Mouse (Mus musculus) urinary bladder, postnatal 10 days (tissue): Measurements from ENCODE around the gene Fv1.
"Not testable (repeated sequence)": the region's sequence is repeated elsewhere in the genome, so short reads cannot be mapped to it uniquely, and the experiment has no call there.

ENCODE experiments used
- DNase-seq: peaks from one replicate; pipeline ENCODE4 v3.0.0; 2022; ENCODE audit warnings: low spot score

The Fv1 gene

GRCm38 (mm10) chr4:147868450-147869031, at the start of gene Fv1, which contains the start of gene Miip:
Gene Fv1, plus strand, starts transcription at chr4:147868979.
Gene Miip, minus strand, starts transcription at chr4:147868816.
- DNase-seq: peak; percentile 56

- not testable (repeated sequence) for DNase-seq
Measured at GRCm38 (mm10) chr4:147819659-147820058, 49.1 kb upstream of the Fv1 start.

GRCm38 (mm10) chr4:147821414-147821813, 47.4 kb upstream of the Fv1 start:
- not testable (repeated sequence) for DNase-seq

GRCm38 (mm10) chr4:147824389-147824788, 44.4 kb upstream of the Fv1 start:
- no peak for DNase-seq

- not testable (repeated sequence) for DNase-seq
Measured at GRCm38 (mm10) chr4:147839282-147839681, 29.5 kb upstream of the Fv1 start.

DNA sequence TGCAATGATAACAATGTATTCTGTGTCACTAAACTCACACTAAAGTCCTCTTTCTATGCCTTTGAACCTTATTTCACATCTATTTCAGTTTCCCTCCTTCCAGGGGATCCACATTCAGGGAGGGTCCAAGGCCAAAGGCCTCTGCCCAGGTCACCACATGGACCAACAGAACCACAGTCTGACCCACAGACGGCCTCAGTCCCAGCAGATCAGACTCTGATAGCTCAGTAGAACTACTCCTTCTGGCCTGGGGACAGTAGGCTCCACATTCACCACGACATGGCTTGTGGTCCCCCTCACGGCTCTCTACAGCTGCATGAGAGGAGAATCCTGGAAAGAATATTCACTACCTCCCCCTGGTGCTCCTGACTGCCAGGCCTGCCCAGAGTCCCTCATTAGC, 25.9 kb upstream of the Fv1 start:
- DNase-seq: no peak

DNA sequence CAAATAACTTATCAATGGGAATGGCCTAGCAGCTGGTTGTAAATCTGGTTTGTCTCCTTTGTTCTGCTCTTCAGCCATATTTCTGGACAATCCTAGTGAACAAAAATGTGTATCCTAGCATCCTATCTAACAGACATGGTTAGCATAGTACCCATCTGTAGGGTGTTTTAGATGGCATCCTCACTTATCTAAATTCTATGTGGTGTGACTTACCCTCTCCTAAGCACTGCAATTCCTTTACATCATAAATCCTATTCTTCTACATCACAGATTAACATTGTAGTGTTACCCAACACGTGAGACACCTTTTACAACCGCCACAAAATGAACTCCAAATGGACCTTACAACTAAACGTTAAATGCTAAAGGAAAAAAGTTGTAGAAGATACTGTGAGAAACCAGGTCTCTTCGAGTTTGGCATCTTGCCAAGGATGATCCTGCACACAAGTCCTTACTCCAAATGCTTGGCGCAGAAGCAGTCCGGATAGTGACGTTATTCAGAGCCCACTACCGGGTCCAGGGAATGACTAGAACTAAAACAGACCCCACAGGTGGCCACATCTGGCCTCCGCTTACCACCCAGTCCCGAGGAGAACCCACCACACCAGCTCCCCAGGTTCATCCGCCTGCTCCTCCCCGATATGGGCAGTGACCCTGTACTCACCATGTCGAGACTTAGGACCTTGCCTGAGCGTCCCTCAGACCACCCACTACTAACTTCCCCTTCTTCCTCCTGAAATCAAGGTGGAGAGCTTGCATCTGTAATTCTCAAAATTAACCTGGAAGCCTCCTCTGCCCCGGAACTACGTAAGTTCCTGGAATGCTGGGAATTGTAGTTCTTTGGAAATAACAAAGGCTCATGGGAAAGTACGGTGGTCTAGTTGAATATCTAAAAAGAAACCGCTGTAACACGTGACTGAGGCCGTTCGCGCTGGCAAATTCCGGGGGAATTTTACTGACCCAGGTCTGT, 20.9 kb upstream of the Fv1 start, which contains the start of gene Zfp933:
TSS of gene Zfp933 (minus strand) at position 753 of the 970 bp plus-strand sequence.
- no peak for DNase-seq

DNA sequence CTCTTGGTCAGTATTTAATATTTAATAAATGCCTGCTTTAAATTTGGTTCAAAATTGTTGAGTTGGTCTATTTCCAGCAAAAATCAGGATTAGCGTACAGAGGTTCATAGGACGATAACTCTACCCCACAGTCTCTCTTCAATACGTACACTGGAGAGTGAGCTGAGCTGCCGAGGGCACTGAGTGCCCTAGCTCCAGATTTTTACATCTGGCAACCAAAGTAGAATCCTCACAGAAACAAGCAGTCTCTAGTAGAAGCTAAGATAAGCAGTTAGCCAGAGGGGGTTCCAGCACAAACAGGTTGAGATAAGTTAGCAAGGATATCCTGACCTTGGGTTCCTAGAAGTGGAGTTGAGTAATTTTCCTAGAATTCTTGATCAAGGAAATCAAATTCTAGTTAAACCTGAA, 20.2 kb upstream of the Fv1 start:
- no peak for DNase-seq

DNA sequence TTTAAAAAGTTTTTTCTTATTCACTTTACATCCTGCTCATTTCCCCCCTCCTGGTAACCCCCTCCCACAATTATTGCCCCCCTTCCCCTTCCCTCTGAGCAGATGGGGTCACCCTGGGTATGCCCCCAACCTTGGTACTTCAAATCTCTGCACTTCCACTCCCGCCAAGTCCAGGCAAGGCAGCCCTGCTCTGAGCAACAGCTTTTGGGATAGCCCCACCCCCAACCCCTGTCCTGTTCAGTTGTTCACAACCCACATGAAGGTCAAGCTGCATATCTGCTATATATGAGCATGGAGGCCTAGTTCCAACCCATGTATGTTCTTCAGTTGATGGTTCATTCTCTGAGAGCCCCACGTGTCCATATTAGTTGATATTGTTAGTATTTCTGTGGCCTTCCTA, 18.0 kb upstream of the Fv1 start:
- DNase-seq: no peak

- no peak for DNase-seq
Measured at GRCm38 (mm10) chr4:147862051-147862450, 6.7 kb upstream of the Fv1 start.

GRCm38 (mm10) chr4:147865651-147866050, 3.1 kb upstream of the Fv1 start:
- DNase-seq: no peak

GRCm38 (mm10) chr4:147866056-147866455, 2.7 kb upstream of the Fv1 start:
- DNase-seq: no peak

GRCm38 (mm10) chr4:147866793-147867192, 2.0 kb upstream of the Fv1 start:
- not testable (repeated sequence) for DNase-seq

DNA sequence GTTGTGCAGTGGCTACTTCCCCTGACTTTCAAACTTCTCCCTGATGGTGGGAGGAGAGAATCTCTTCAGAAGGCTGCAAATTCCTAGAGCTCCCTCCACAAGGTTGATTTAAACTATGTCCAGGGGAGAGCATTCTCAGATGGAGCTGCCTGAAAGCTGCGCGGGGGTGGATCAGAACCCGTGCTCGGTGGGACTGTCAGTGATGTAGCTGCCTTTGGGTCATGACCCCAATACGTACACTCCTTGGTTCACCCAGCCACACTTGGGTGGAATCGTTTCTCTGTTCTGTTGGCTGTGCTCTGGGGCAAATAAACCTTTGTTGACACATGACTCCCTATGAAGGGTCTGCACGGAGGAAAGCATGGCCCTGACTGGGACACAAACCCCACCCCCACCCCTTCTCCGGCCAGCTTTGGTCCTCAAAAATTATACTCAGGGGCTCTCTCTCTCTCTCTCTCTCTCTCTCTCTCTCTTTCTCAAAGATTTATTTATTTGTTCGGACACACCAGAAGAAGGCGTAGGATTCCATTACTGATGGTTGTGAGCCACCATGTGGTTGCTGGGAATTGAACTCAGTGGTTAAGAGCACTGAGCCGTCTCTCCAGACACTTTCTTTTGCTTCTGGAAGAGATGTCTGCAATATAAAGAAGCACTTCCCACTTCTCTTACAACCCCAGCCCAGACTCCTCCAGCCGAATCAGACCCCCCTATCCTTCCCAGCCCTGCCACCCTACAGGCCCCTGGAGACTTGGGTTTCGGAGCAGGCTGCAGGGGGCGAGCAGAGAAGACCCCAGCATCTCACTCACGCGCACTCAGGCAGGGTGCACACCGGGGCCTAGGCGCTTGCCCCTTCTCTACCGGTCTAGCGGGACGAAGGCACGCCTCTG, 973 bp upstream of the Fv1 start:
- DNase-seq: no peak

DNA sequence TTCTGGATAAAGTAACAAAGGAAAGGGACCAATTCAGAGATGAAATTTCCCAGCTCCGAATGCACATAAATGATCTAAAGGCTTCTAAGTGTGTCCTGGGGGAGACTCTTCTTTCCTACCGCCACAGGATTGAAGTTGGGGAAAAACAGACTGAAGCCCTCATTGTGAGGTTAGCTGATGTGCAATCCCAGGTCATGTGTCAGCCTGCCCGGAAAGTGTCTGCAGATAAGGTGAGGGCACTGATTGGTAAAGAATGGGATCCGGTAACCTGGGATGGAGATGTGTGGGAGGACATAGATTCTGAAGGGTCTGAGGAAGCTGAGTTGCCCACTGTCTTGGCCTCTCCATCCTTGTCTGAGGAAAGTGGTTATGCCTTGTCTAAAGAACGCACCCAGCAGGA, 459 bp downstream of the Fv1 start:
- DNase-seq: no peak

- no peak for DNase-seq
Measured at GRCm38 (mm10) chr4:147875852-147876575, 7.2 kb downstream of the Fv1 start.

- no peak for DNase-seq
Measured at GRCm38 (mm10) chr4:147878537-147878936, 9.8 kb downstream of the Fv1 start.

DNA sequence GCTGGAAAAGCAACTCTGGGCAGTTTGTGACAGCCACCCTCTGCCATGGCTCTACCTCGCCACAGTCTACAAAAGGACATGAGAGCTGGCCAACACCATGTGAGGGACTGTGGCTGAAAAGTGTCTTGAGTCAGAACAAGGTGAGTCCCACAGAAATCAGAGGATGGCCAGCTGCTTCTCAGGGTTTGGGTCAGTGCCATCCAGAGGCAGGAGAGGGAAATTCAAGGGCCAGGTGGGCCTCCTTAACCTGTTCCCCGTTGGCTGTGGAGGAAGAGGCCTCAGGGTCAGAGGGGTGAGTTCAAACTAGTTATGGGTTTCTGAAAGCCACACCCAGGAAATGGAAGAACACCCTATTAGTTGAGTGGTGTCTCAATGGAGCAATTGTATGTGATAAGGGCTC, 10.7 kb downstream of the Fv1 start:
- no peak for DNase-seq

GRCm38 (mm10) chr4:147879865-147880264, 11.1 kb downstream of the Fv1 start:
- no peak for DNase-seq

DNA sequence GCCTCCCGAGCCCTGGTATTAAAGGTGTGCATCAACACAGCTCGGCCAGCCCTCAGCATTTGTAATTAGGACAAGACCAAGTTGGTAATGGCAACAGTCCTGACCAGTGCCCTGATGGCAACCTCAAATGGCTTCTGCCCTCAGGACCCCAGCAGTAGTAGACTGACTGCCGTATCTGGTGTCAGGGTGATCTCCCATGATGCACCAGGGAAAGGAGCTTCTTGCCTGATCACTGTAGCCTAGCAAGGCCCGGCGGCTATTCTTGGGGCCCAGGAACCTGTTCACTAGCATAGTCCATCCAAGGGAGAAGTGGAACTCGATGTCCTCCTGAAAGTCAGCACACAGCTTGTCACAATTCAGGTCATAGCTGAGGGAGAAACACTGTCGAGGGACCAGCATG, 13.0 kb downstream of the Fv1 start:
- DNase-seq: no peak

GRCm38 (mm10) chr4:147883041-147883440, 14.3 kb downstream of the Fv1 start:
- DNase-seq: no peak
